Mouse (Mus musculus): ENCODE measurements around the gene Pnpo. TPM values are rescaled to one million over a fixed set of nuclear protein-coding genes. Genes with fewer than 3 reads are reported as not detected.

Pnpo gene
- polyA plus RNA-seq, 1 experiment, result 7.5 TPM

DNA sequence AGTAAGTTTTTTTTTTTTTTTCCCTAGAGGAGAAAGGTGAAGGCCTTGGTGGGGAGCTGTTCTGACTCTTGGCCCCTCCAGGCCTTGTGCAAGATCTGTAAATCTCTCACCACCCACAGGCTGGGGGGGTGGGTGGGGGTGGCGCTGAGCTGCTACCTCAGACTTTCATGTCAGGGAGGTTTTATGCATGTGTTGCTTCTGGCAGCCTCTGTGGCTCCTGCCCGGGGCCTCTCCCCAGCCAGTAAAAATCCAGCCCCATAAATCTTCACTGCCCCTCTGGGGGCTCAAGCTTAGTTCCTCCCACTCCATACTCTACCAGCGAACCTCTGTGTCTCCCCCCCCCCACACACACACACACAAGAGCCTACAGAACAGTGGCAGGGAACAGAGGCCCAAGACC lies 42.7 kb upstream of the Pnpo start:
- no peak overlapping the region for H3K4me2 ChIP-seq (ENCODE audit: low read depth)
- no peak overlapping the region for H3K4me3 ChIP-seq
- no peaks in the 10 kb centered on the region for H3K36me3 ChIP-seq (ENCODE audit: control insufficient read depth, insufficient read depth)
- no peak overlapping the region for H3ac ChIP-seq (ENCODE audit: control insufficient read depth, insufficient read length)
- no peaks in the 10 kb centered on the region for H3K27me3 ChIP-seq (ENCODE audit: control insufficient read depth, insufficient read depth, insufficient read length)
- no peak for TF ChIP-seq USF1 (IDR thresholded peaks at IDR 0.05; ENCODE audit: low read depth)
- TF ChIP-seq MYOD1 (IDR thresholded peaks at IDR 0.05; ENCODE audit: control insufficient read depth in 1 of 3, insufficient read length in 2 of 3, low read depth in 2 of 3), result no peak
- no peak for TF ChIP-seq CEBPB (IDR thresholded peaks at IDR 0.05; ENCODE audit: insufficient read depth, poor library complexity, severe bottlenecking)
- no peak for TF ChIP-seq REST (IDR thresholded peaks at IDR 0.05; ENCODE audit: insufficient read depth, insufficient read length)
- no peak for TF ChIP-seq E2F4 (IDR thresholded peaks at IDR 0.05; ENCODE audit: insufficient read depth)
- no peak for TF ChIP-seq MYOG (IDR thresholded peaks at IDR 0.05; ENCODE audit: control insufficient read depth in 1 of 3, insufficient read depth in 1 of 3, insufficient read length in 2 of 3, low read depth in 2 of 3)
- no peak for TF ChIP-seq TCF3 (IDR thresholded peaks at IDR 0.05; ENCODE audit: insufficient read length, low read depth)
- no peak for TF ChIP-seq TCF12 (IDR thresholded peaks at IDR 0.05; ENCODE audit: insufficient read depth, poor library complexity, severe bottlenecking)
- TF ChIP-seq POLR2A (IDR thresholded peaks at IDR 0.05; ENCODE audit: insufficient read length, low read depth), result no peak
- TF ChIP-seq MAX (IDR thresholded peaks at IDR 0.05; ENCODE audit: low read depth), result no peak
- TF ChIP-seq SRF (IDR thresholded peaks at IDR 0.05; ENCODE audit: control insufficient read depth, insufficient read length, low read depth), result no peak
- TF ChIP-seq POLR2AphosphoS2 (IDR thresholded peaks at IDR 0.05; ENCODE audit: insufficient read length, low read depth), result no peak
- H3K79me2 ChIP-seq (ENCODE audit: control insufficient read depth, insufficient read depth), result no peaks in the 10 kb centered on the region

- TF ChIP-seq USF1 (IDR thresholded peaks at IDR 0.05; ENCODE audit: low read depth) (no peak), MYOD1 (IDR thresholded peaks at IDR 0.05; ENCODE audit: control insufficient read depth in 1 of 3, insufficient read length in 2 of 3, low read depth in 2 of 3) (no peak), TCF3 (IDR thresholded peaks at IDR 0.05; ENCODE audit: insufficient read length, low read depth) (no peak), SRF (IDR thresholded peaks at IDR 0.05; ENCODE audit: control insufficient read depth, insufficient read length, low read depth) (no peak), CEBPB (IDR thresholded peaks at IDR 0.05; ENCODE audit: insufficient read depth, poor library complexity, severe bottlenecking) (no peak), MYOG (IDR thresholded peaks at IDR 0.05; ENCODE audit: control insufficient read depth in 1 of 3, insufficient read depth in 1 of 3, insufficient read length in 2 of 3, low read depth in 2 of 3) (no peak), E2F4 (IDR thresholded peaks at IDR 0.05; ENCODE audit: insufficient read depth) (no peak), POLR2AphosphoS2 (IDR thresholded peaks at IDR 0.05; ENCODE audit: insufficient read length, low read depth) (no peak), TCF12 (IDR thresholded peaks at IDR 0.05; ENCODE audit: insufficient read depth, poor library complexity, severe bottlenecking) (no peak), MAX (IDR thresholded peaks at IDR 0.05; ENCODE audit: low read depth) (no peak), POLR2A (IDR thresholded peaks at IDR 0.05; ENCODE audit: insufficient read length, low read depth) (no peak), REST (IDR thresholded peaks at IDR 0.05; ENCODE audit: insufficient read depth, insufficient read length) (no peak)
- H3K79me2 ChIP-seq (ENCODE audit: control insufficient read depth, insufficient read depth), result no peaks in the 10 kb centered on the region
- H3K27me3 ChIP-seq (ENCODE audit: control insufficient read depth, insufficient read depth, insufficient read length), result no peaks in the 10 kb centered on the region
Measured at GRCm38 (mm10) chr11:96984903-96985302, 41.1 kb upstream of the Pnpo start.

GRCm38 (mm10) chr11:96982859-96983258 lies 39.1 kb upstream of the Pnpo start, which contains the start of gene Sp2:
Gene Sp2, minus strand, starts transcription at chr11:96982959.
- Histone ChIP-seq H3K4me2 (ENCODE audit: low read depth) (peak within 1 kb of the TSS; percentile 31), H3ac (ENCODE audit: control insufficient read depth, insufficient read length) (no peak within 1 kb of the TSS)

More at GRCm38 (mm10) chr11:96984903-96985302, 41.1 kb upstream of the Pnpo start:
- no peaks in the 10 kb centered on the region for H3K36me3 ChIP-seq (ENCODE audit: control insufficient read depth, insufficient read depth)
- no peak overlapping the region for H3K4me3 ChIP-seq
- no peak overlapping the region for H3K4me2 ChIP-seq (ENCODE audit: low read depth)
- H3ac ChIP-seq (ENCODE audit: control insufficient read depth, insufficient read length), result no peak overlapping the region

DNA sequence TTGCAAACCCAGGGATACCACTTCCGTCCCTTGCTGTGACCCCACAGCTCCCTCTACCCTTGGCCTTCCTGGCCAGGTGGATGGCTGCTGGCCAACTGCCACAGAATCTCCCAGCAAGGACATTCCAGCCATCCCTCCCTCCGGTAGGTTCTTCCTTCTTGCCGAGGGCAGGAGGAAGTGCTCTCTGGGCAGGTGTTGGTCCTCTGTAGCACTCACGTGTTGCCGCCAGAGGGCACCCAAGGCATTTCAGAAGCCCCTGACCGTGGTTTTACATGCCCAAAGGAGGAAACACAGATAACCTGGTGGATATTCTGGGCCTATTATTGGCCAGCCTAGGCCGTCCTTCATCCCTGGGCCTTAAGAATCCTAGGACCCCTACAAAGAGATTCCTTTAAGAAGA lies 38.6 kb upstream of the Pnpo start:
- peak in 1 of 3 experiments; percentile 8 for TF ChIP-seq MYOD1 (IDR thresholded peaks at IDR 0.05; ENCODE audit: control insufficient read depth in 1 of 3, insufficient read length in 2 of 3, low read depth in 2 of 3)
- no peak for TF ChIP-seq REST (IDR thresholded peaks at IDR 0.05; ENCODE audit: insufficient read depth, insufficient read length)
- Histone ChIP-seq H3K4me3 (no peak overlapping the region), H3K36me3 (ENCODE audit: control insufficient read depth, insufficient read depth) (no peaks in the 10 kb centered on the region), H3K27me3 (ENCODE audit: control insufficient read depth, insufficient read depth, insufficient read length) (no peaks in the 10 kb centered on the region), H3K79me2 (ENCODE audit: control insufficient read depth, insufficient read depth) (no peaks in the 10 kb centered on the region), H3ac (ENCODE audit: control insufficient read depth, insufficient read length) (no peak overlapping the region), H3K4me2 (ENCODE audit: low read depth) (peak overlapping the region; percentile 31)

More at GRCm38 (mm10) chr11:96982859-96983258, 39.1 kb upstream of the Pnpo start, which contains the start of gene Sp2:
- H3K4me3 ChIP-seq, result no peak within 1 kb of the TSS
- TF ChIP-seq POLR2AphosphoS2 (IDR thresholded peaks at IDR 0.05; ENCODE audit: insufficient read length, low read depth) (no peak), REST (IDR thresholded peaks at IDR 0.05; ENCODE audit: insufficient read depth, insufficient read length) (no peak), CEBPB (IDR thresholded peaks at IDR 0.05; ENCODE audit: insufficient read depth, poor library complexity, severe bottlenecking) (no peak), USF1 (IDR thresholded peaks at IDR 0.05; ENCODE audit: low read depth) (no peak)
- H3K36me3 ChIP-seq (ENCODE audit: control insufficient read depth, insufficient read depth), result no peaks in the 10 kb centered on the region
- H3K27me3 ChIP-seq (ENCODE audit: control insufficient read depth, insufficient read depth, insufficient read length), result no peaks in the 10 kb centered on the region
- H3K79me2 ChIP-seq (ENCODE audit: control insufficient read depth, insufficient read depth), result no peaks in the 10 kb centered on the region

DNA sequence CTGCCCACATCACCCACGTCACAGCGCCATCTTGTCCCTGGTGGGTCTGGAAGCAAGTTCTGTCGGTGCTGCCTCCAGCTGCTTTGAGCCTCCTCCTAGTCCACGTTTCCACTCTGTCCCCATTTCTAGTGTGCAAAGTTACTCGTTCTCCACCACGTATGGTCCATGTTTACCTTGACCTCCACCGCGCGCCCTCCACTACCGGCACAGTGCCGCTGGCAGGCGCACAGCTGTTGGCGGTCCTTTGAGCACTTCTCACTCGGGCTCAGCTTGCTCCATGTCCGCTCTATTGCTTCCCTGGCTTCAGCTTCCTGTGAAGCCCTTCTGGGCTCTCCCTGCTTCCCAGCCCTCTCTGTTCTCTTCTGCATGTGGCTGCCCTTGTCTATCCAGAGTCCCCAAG lies 37.7 kb upstream of the Pnpo start:
- Histone ChIP-seq H3K79me2 (ENCODE audit: control insufficient read depth, insufficient read depth) (peaks cover 4% of the 10 kb centered on the region), H3K4me2 (ENCODE audit: low read depth) (no peak overlapping the region), H3K4me3 (no peak overlapping the region), H3K36me3 (ENCODE audit: control insufficient read depth, insufficient read depth) (no peaks in the 10 kb centered on the region), H3ac (ENCODE audit: control insufficient read depth, insufficient read length) (no peak overlapping the region), H3K27me3 (ENCODE audit: control insufficient read depth, insufficient read depth, insufficient read length) (no peaks in the 10 kb centered on the region)
- TF ChIP-seq USF1 (IDR thresholded peaks at IDR 0.05; ENCODE audit: low read depth), result no peak
- TF ChIP-seq SRF (IDR thresholded peaks at IDR 0.05; ENCODE audit: control insufficient read depth, insufficient read length, low read depth), result no peak
- no peak for TF ChIP-seq CEBPB (IDR thresholded peaks at IDR 0.05; ENCODE audit: insufficient read depth, poor library complexity, severe bottlenecking)
- no peak for TF ChIP-seq REST (IDR thresholded peaks at IDR 0.05; ENCODE audit: insufficient read depth, insufficient read length)
- TF ChIP-seq MAX (IDR thresholded peaks at IDR 0.05; ENCODE audit: low read depth), result no peak
